Mouse (Mus musculus) left cerebral cortex, adult 8-10 months (tissue): ENCODE data around the gene Gm13285. TPM values are rescaled to one million over a fixed set of nuclear protein-coding genes. Genes with fewer than 3 reads are reported as not detected.
"Not testable (repeated sequence)": the region's sequence is repeated elsewhere in the genome, so short reads cannot be mapped to it uniquely, and the experiment has no call there.

ENCODE experiments used
- DNase-seq, 2 experiments: peaks; one replicate each; pipeline ENCODE4 v3.0.0; 2022; ENCODE audit warnings: low spot score in 2 of 2
- total RNA-seq, 4 experiments: library from RNA; stranded (reverse); gene quantifications; 2 replicates each; pipeline ENCODE4 v1.2.4; 2022

The Gm13285 gene
- not detected for total RNA-seq

DNA sequence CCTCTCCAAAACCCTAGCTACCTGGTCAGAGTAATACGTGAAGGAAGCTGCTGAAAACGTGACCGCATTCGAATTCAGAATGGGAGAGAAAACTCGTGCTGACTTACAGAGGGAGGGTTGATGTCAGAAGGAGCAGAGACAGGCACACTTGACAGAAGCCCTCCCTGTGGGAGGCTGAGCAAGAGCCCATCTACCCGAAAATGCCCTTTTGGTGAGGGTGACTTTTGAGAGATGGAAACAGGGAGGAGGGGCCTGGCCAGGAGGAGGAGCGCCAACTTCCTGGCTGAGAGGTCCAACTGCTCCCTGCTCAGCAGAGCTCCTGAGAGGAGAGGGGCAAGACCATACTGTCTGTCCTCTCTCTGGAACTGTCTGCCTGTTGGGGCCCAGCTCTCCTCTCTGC is at the start of gene Gm13285:
Gm13285 (plus strand) TSS at position 301 of the 400 bp plus-strand sequence.
- DNase-seq: not testable (repeated sequence)

DNA sequence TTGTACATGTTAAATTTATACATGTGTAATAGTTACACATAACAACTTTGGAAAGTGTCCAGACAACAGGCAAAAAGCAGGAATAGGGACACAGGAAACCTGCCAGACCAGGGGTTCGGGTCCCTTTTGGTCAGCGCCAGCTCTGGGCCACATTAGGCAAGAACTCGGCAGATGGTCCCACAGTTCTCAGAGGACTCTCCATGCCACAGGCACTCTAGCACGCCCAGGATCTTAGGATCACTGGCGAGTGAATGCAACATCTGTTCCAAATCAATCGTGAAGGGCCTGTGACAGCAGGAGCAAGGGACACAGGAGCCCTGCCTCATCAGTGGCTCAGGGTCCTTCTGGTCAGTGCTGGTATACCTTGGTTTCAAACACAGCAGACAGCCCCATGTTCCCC is 49.5 kb upstream of the Gm13285 start:
- DNase-seq: no peak

DNA sequence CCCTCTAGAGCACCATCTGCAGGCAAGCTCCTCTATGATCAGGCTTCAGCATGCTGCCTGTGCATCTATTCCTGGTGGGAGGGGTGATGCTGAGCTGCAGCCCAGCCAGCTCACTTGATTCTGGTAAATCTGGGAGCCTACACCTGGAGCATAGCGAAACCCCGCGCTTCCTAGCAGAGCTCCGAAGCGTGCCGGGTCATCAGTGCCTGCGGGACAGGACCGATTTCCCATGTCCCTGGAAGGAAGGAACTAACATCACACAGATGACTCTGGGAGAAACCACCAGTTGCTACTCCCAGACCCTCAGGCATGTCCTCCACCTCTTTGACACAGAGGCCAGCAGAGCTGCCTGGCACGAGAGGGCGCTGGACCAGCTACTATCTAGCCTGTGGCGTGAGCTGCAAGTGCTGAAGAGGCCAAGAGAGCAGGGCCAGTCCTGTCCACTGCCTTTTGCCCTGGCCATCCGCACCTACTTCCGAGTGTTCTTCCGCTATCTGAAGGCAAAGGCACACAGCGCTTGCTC is 44.6 kb upstream of the Gm13285 start, which contains the start of gene Gm13271:
Gm13271 (plus strand) TSS at position 51 of the 523 bp plus-strand sequence.
- DNase-seq: peak; percentile 76 to 80

DNA sequence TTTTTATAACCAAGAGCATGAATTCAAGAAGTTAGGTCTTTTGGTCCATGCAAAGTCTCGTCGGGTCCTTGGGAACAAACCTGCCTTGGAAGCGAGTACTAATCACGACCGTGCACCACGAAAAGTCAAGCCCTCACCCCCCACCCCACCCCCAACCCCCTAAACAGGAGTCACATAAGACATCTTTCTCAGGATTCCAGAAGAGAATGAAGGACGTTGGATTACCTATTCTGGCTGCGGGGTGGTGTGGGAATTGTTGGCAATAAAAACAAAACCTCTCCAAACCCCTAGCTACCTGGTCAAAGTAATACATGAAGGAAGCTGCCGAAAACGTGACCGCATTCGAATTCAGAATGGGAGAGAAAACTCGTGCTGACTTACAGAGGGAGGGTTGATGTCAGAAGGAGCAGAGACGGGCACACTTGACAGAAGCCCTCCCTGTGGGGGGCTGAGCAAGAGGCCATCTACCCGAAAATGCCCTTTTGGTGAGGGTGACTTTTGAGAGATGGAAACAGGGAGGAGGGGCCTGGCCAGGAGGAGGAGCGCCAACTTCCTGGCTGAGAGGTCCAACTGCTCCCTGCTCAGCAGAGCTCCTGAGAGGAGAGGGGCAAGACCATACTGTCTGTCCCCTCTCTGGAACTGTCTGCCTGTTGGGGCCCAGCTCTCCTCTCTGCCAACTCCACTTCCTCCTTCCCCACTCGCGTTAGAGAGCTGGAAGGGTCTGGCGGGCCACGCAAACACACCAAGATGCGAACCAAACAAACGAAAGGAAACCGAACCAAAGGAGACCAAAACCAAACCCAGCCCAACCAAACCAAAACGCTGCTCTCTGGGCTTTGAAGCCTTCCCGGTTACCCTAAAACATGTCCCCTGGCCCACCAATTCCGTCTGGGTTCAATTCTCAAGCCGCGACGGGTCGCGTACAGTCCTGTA is 42.6 kb upstream of the Gm13285 start:
- DNase-seq: not testable (repeated sequence)

DNA sequence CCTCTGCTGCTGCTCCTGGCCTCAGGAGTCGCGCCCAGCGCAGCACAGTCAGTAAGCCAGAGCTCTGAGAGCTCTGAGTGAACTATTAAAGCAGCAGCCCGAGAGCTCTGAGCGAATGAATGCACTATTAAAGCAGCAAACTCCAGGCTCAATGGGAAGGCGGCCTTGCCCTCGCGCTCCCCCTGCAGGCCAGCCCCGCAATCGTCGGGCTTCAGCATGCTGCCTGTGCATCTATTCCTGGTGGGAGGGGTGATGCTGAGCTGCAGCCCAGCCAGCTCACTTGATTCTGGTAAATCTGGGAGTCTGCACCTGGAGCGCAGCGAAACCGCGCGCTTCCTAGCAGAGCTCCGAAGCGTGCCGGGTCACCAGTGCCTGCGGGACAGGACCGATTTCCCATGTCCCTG is 41.8 kb upstream of the Gm13285 start:
- peak; percentile 93 to 98 for DNase-seq

DNA sequence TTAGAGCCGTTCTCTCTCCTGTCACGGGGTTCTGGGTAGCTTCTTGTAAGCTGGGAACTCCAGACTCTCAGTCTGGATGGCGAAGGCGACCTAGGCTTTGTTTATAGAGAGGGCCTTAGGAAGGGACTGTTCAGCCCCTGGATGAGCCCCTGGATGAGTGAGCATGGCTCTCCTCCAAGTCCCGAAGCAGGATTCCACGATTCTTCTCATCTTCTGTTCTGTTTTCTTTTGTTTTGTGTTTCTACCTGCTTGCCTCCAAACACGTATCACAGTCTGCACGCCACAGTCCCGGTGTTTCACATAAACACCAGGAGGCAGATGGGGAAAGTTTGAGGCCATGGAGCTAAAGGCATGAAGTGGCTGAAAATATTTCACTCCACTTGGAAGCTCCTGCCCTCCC is 40.7 kb upstream of the Gm13285 start:
- peak; percentile 13 to 26 for DNase-seq

DNA sequence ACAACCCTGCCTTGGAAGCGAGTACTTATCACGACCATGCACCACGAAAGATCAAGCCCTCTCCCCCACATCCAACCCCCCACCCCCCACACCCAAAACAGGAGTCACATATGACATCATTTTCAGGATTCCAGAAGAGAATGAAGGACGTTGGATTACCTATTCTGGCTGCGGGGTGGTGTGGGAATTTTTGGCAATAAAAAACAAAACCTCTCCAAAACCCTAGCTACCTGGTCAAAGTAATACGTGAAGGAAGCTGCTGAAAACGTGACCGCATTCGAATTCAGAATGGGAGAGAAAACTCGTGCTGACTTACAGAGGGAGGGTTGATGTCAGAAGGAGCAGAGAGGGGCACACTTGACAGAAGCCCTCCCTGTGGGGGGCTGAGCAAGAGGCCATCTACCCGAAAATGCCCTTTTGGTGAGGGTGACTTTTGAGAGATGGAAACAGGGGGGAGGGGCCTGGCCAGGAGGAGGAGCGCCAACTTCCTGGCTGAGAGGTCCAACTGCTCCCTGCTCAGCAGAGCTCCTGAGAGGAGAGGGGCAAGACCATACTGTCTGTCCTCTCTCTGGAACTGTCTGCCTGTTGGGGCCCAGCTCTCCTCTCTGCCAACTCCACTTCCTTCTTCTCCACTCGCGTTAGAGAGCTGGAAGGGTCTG is 39.7 kb upstream of the Gm13285 start, which contains the start of gene Gm13283:
Gm13283 (plus strand) TSS at position 510 of the 659 bp plus-strand sequence.
- peak; percentile 18 to 55 for DNase-seq

DNA sequence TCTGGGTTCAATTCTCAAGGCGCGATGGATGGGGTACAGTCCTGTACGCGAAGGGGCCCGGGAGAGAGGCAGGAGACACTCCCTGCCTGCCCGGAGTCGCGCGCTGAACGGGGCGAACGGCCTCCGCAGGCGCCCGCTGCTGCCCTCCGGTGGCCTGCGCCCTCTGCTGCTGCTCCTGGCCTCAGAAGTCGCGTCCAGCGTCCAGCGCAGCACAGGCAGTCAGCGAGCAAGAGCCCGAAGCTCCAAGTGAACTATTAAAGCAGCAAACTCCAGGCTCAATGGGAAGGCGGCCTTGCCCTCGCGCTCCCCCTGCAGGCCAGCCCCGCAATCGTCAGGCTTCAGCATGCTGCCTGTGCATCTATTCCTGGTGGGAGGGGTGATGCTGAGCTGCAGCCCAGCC is 39.0 kb upstream of the Gm13285 start:
- DNase-seq: peak; percentile 22 to 34

DNA sequence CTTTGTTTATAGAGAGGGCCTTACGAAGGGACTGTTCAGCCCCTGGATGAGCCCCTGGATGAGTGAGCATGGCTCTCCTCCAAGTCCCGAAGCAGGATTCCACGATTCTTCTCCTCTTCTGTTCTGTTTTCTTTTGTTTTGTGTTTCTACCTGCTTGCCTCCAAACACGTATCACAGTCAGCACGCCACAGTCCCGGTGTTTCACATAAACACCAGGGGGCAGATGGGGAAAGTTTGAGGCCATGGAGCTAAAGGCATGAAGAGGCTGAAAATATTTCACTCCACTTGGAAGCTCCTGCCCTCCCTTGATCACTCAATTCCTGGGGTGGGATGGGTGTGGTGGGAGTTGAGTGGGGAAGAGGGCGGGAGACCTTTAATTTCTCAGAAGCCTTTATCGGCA is 37.7 kb upstream of the Gm13285 start:
- peak; percentile 70 to 80 for DNase-seq

DNA sequence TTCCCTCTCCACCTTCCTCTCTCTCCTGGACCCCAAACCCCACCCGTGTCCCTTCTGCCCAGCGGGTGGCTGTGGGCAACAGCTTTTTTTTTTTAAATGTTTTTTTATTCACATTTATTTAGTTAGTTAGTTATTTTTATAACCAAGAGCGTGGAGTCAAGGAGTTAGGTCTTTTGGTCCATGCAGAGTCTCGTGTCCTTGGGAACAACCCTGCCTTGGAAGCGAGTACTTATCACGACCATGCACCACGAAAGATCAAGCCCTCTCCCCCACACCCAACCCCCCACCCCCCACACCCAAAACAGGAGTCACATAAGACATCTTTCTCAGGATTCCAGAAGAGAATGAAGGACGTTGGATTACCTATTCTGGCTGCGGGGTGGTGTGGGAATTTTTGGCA is 37.1 kb upstream of the Gm13285 start:
- peak in 1 of 2 experiments; percentile 25 for DNase-seq

DNA sequence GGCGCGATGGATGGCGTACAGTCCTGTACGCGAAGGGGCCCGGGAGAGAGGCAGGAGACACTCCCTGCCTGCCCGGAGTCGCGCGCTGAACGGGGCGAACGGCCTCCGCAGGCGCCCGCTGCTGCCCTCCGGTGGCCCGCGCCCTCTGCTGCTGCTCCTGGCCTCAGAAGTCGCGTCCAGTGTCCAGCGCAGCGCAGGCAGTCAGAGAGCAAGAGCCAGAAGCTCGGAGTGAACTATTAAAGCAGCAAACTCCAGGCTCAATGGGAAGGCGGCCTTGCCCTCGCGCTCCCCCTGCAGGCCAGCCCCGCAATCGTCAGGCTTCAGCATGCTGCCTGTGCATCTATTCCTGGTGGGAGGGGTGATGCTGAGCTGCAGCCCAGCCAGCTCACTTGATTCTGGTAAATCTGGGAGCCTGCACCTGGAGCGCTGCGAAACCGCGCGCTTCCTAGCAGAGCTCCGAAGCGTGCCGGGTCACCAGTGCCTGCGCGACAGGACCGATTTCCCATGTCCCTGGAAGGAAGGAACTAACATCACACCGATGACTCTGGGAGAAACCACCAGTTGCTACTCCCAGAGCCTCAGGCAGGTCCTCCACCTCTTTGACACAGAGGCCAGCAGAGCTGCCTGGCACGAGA is 36.0 kb upstream of the Gm13285 start:
- DNase-seq: not testable (repeated sequence)

DNA sequence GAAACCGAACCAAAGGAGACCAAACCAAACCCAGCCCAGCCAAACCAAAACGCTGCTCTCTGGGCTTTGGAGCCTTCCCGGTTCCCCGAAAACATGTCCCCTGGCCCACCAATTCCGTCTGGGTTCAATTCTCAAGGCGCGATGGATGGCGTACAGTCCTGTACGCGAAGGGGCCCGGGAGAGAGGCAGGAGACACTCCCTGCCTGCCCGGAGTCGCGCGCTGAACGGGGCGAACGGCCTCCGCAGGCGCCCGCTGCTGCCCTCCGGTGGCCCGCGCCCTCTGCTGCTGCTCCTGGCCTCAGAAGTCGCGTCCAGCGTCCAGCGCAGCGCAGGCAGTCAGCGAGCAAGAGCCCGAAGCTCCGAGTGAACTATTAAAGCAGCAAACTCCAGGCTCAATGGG is 25.9 kb upstream of the Gm13285 start, which contains the start of gene Gm13290:
Gm13290 (plus strand) TSS at position 301 of the 400 bp plus-strand sequence.
- DNase-seq: not testable (repeated sequence)

DNA sequence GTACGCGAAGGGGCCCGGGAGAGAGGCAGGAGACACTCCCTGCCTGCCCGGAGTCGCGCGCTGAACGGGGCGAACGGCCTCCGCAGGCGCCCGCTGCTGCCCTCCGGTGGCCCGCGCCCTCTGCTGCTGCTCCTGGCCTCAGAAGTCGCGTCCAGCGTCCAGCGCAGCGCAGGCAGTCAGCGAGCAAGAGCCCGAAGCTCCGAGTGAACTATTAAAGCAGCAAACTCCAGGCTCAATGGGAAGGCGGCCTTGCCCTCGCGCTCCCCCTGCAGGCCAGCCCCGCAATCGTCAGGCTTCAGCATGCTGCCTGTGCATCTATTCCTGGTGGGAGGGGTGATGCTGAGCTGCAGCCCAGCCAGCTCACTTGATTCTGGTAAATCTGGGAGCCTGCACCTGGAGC is 22.8 kb upstream of the Gm13285 start, which contains the start of gene Gm13289:
Gm13289 (plus strand) TSS at position 301 of the 400 bp plus-strand sequence.
- not testable (repeated sequence) for DNase-seq

DNA sequence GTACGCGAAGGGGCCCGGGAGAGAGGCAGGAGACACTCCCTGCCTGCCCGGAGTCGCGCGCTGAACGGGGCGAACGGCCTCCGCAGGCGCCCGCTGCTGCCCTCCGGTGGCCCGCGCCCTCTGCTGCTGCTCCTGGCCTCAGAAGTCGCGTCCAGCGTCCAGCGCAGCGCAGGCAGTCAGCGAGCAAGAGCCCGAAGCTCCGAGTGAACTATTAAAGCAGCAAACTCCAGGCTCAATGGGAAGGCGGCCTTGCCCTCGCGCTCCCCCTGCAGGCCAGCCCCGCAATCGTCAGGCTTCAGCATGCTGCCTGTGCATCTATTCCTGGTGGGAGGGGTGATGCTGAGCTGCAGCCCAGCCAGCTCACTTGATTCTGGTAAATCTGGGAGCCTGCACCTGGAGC is 19.9 kb upstream of the Gm13285 start, which contains the start of gene Gm13272:
Gm13272 (plus strand) TSS at position 301 of the 400 bp plus-strand sequence.
- DNase-seq: not testable (repeated sequence)

DNA sequence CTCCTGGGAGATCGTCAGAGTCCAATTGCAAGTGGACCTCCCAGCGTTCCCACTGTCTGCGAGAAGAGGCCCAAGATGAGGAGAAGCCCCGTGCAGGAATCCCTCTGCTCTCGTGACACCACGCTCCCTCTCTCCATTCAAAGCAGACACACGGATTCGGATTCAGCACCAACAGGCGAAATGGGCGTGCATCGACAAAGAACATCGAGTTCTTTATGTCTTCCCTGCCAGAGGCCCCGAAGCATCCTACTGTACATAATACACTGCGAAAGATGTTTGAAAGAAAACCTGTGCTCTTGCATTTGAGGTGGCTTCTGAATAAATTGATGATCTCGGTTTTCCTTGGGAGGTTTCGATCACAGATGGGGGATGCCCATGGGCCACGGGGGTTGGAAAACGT is 19.1 kb upstream of the Gm13285 start:
- not testable (repeated sequence) for DNase-seq

DNA sequence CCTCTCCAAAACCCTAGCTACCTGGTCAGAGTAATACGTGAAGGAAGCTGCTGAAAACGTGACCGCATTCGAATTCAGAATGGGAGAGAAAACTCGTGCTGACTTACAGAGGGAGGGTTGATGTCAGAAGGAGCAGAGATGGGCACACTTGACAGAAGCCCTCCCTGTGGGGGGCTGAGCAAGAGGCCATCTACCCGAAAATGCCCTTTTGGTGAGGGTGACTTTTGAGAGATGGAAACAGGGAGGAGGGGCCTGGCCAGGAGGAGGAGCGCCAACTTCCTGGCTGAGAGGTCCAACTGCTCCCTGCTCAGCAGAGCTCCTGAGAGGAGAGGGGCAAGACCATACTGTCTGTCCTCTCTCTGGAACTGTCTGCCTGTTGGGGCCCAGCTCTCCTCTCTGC is 17.6 kb upstream of the Gm13285 start, which contains the start of gene Ifnz:
Ifnz (plus strand) TSS at position 301 of the 400 bp plus-strand sequence.
- DNase-seq: not testable (repeated sequence)

DNA sequence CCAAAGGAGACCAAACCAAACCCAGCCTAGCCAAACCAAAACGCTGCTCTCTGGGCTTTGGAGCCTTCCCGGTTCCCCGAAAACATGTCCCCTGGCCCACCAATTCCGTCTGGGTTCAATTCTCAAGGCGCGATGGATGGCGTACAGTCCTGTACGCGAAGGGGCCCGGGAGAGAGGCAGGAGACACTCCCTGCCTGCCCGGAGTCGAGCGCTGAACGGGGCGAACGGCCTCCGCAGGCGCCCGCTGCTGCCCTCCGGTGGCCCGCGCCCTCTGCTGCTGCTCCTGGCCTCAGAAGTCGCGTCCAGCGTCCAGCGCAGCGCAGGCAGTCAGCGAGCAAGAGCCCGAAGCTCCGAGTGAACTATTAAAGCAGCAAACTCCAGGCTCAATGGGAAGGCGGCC is 17.1 kb upstream of the Gm13285 start:
- DNase-seq: not testable (repeated sequence)

DNA sequence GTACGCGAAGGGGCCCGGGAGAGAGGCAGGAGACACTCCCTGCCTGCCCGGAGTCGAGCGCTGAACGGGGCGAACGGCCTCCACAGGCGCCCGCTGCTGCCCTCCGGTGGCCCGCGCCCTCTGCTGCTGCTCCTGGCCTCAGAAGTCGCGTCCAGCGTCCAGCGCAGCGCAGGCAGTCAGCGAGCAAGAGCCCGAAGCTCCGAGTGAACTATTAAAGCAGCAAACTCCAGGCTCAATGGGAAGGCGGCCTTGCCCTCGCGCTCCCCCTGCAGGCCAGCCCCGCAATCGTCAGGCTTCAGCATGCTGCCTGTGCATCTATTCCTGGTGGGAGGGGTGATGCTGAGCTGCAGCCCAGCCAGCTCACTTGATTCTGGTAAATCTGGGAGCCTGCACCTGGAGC is 14.1 kb upstream of the Gm13285 start, which contains the start of gene Gm13276:
Gm13276 (plus strand) TSS at position 301 of the 400 bp plus-strand sequence.
- not testable (repeated sequence) for DNase-seq

DNA sequence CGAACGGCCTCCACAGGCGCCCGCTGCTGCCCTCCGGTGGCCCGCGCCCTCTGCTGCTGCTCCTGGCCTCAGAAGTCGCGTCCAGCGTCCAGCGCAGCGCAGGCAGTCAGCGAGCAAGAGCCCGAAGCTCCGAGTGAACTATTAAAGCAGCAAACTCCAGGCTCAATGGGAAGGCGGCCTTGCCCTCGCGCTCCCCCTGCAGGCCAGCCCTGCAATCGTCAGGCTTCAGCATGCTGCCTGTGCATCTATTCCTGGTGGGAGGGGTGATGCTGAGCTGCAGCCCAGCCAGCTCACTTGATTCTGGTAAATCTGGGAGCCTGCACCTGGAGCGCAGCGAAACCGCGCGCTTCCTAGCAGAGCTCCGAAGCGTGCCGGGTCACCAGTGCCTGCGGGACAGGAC is 11.1 kb upstream of the Gm13285 start, which contains the start of gene Gm13277:
Gm13277 (plus strand) TSS at position 231 of the 400 bp plus-strand sequence.
- DNase-seq: peak; percentile 34 to 37

DNA sequence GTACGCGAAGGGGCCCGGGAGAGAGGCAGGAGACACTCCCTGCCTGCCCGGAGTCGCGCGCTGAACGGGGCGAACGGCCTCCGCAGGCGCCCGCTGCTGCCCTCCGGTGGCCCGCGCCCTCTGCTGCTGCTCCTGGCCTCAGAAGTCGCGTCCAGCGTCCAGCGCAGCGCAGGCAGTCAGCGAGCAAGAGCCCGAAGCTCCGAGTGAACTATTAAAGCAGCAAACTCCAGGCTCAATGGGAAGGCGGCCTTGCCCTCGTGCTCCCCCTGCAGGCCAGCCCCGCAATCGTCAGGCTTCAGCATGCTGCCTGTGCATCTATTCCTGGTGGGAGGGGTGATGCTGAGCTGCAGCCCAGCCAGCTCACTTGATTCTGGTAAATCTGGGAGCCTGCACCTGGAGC is 8.2 kb upstream of the Gm13285 start, which contains the start of gene Gm13278:
Gm13278 (plus strand) TSS at position 301 of the 400 bp plus-strand sequence.
- DNase-seq: not testable (repeated sequence)
